Mouse (Mus musculus): Measurements from ENCODE around the gene Lrrc9.

GRCm38 (mm10) chr12:72467269-72467668 is 25.6 kb downstream of the Lrrc9 start:
- no peak for TF ChIP-seq CTCF (IDR thresholded peaks at IDR 0.05; ENCODE audit: control insufficient read depth, insufficient read depth, insufficient read length)
- no peak for TF ChIP-seq MYOG (IDR thresholded peaks at IDR 0.05; ENCODE audit: control insufficient read depth, extremely low read depth, insufficient read length)
- TF ChIP-seq MYOD1 (IDR thresholded peaks at IDR 0.05; ENCODE audit: control insufficient read depth, insufficient read length, low read depth): no peak
- TF ChIP-seq USF1 (IDR thresholded peaks at IDR 0.05; ENCODE audit: low read depth): no peak
- no peak for TF ChIP-seq CEBPB (IDR thresholded peaks at IDR 0.05; ENCODE audit: low read depth)
- TF ChIP-seq MAX (IDR thresholded peaks at IDR 0.05): no peak
